Mouse (Mus musculus) liver, embryonic 16.5 days (tissue): ENCODE data around the gene Vkorc1. TPM values are rescaled to one million over a fixed set of nuclear protein-coding genes. Genes with fewer than 3 reads are reported as not detected.
"Not testable (repeated sequence)": the region's sequence is repeated elsewhere in the genome, so short reads cannot be mapped to it uniquely, and the experiment has no call there.

Experiments used
- ATAC-seq: fragments of 200-750 bp; cut with Nextera tagmentation; 2 replicates; pipeline ENCODE4 v1.8.0; 2017; ENCODE audit warnings: low read depth, mild to moderate bottlenecking, moderate number of reproducible peaks, moderate library complexity
- H3K27ac ChIP-seq: fragments of 300-500 bp; sonication (generic); 2 replicates; pipeline ENCODE4 v1.5.1; 2014; ENCODE audit warnings: mild to moderate bottlenecking, low read length
- H3K27me3 ChIP-seq: fragments of 300-500 bp; sonication (generic); 2 replicates; pipeline ENCODE4 v1.6.1; 2014; ENCODE audit warnings: low read depth, low read length, mixed read lengths; ENCODE audit not compliant: control insufficient read depth, insufficient read depth
- H3K36me3 ChIP-seq: fragments of 300-500 bp; sonication (generic); 2 replicates; pipeline ENCODE4 v1.6.1; 2014; ENCODE audit warnings: mild to moderate bottlenecking; ENCODE audit not compliant: control insufficient read depth, insufficient read depth
- H3K4me1 ChIP-seq: fragments of 300-500 bp; sonication (generic); 2 replicates; pipeline ENCODE4 v1.6.1; 2014; ENCODE audit warnings: low read depth, low read length, mixed read lengths; ENCODE audit not compliant: control insufficient read depth
- H3K4me2 ChIP-seq: fragments of 300-500 bp; sonication (generic); 2 replicates; pipeline ENCODE4 v1.6.1; 2014; ENCODE audit warnings: low read depth, low read length, mixed read lengths
- H3K4me3 ChIP-seq: fragments of 300-500 bp; sonication (generic); 2 replicates; pipeline ENCODE4 v1.5.1; 2014; ENCODE audit warnings: low read depth, mild to moderate bottlenecking, low read length
- H3K9ac ChIP-seq: fragments of 300-500 bp; sonication (generic); 2 replicates; pipeline ENCODE4 v1.6.1; 2014; ENCODE audit warnings: low read depth, low read length
- H3K9me3 ChIP-seq: fragments of 300-500 bp; sonication (generic); replicated peaks from 2 replicates; pipeline ENCODE4 v1.6.1; 2016; ENCODE audit warnings: low read length; ENCODE audit not compliant: control insufficient read depth
- WGBS: fragments of 180-500 bp; shearing (Covaris S2); extraction: QIAGEN DNeasy Blood & Tissue Kit; methylation state at CpG from one replicate; pipeline ENCODE4 v1.1.7; 2014; ENCODE audit not compliant: insufficient replicate concordance; 5-methylcytosine and 5-hydroxymethylcytosine counted together
- polyA plus RNA-seq: library from polyadenylated mRNA; unstranded; fragments of >200 nt; fragmentation: Nextera tagmentation; extraction: Ambion mirVana; gene quantifications from 2 replicates; pipeline ENCODE4 v1.2.1, GENCODE M21; 2015

Vkorc1 gene
- polyA plus RNA-seq: 140 and 149 TPM in 2 replicates

- no peaks in the 10 kb centered on the region for H3K27me3 ChIP-seq
- peak within 1 kb of the TSS; percentile 76 for H3K9ac ChIP-seq
- H3K36me3 ChIP-seq: no peaks in the 10 kb centered on the region
- under 1% methylated on average over 26 of the region's 26 CpGs for WGBS
- ATAC-seq: peak; percentile 96
- peak within 1 kb of the TSS; percentile 89 for H3K27ac ChIP-seq
- peak within 1 kb of the TSS; percentile 76 for H3K4me3 ChIP-seq
- peaks cover 45% of the 10 kb centered on the region for H3K4me1 ChIP-seq
- no peaks in the 10 kb centered on the region for H3K9me3 ChIP-seq
- H3K4me2 ChIP-seq: peak within 1 kb of the TSS; percentile 92
These were observed at the start of gene Vkorc1, which contains the start of gene Gm21974 for GRCm38 (mm10) chr7:127895442-127895841. Vkorc1 (minus strand) TSS chr7:127895617. Gm21974 (minus strand) TSS chr7:127895454.

DNA sequence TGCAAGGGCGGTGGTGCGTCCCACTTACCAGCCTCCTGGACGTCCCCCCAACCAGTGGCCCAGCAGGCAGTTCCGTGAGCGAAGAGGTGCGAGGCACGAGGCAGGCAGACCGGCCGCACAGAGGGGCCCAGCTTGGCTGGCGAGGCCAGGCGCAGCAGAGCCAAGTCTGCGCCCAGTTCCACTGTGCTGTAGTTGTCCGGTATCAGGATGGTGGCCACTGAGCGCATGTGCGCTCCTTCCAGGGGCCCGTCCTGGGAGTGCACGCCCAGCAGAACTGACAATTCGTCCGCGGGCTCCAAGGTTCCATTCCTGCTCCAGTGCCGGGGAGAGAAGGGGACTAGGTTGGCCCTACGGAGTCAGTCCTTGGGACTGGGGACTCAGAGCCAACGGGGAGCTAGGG lies 49.2 kb upstream of the Vkorc1 start:
- Histone ChIP-seq H3K27ac (no peak overlapping the region), H3K4me3 (no peak overlapping the region), H3K4me2 (no peak overlapping the region), H3K27me3 (peaks cover 20% of the 10 kb centered on the region), H3K9me3 (no peaks in the 10 kb centered on the region), H3K36me3 (no peaks in the 10 kb centered on the region), H3K9ac (no peak overlapping the region), H3K4me1 (no peaks in the 10 kb centered on the region; the same call in 1 of the 2 replicates)
- ATAC-seq: no peak
- 19% methylated on average over 23 of the region's 23 CpGs for WGBS

DNA sequence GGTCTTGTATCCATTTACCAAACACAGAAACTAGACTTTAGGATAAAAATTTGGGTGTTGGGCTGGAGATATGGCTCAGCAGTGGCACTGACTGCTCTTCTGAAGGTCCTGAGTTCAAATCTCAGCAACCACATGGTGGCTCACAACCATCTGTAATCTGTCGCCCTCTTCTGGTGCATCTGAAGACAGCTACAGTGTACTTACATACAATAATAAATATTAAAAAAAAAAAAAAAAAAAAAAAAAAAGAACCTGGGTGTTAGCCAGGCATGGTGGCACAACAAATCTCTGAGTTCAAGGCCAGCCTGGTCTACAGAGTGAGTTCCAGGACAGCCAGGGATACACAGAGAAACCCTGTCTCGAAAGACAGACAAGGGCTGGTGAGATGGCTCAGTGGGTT lies 46.7 kb upstream of the Vkorc1 start:
- ATAC-seq: not testable (repeated sequence)
- 32% methylated on average over 2 of the region's 2 CpGs for WGBS

GRCm38 (mm10) chr7:127936216-127936884 lies 40.9 kb upstream of the Vkorc1 start:
- Histone ChIP-seq H3K27ac (no peak overlapping the region), H3K4me3 (peak overlapping the region; percentile 74), H3K4me1 (peaks cover 17% of the 10 kb centered on the region), H3K9ac (peak overlapping the region; percentile 80), H3K27me3 (no peaks in the 10 kb centered on the region), H3K9me3 (no peaks in the 10 kb centered on the region), H3K4me2 (peak overlapping the region; percentile 99), H3K36me3 (no peaks in the 10 kb centered on the region)
- ATAC-seq: no peak
- WGBS: 56% methylated on average over 18 of the region's 18 CpGs

More for the DNA sequence above, 46.7 kb upstream of the Vkorc1 start:
- H3K9me3 ChIP-seq, H3K27ac ChIP-seq, H3K4me1 ChIP-seq, H3K36me3 ChIP-seq, H3K4me2 ChIP-seq, H3K9ac ChIP-seq, H3K4me3 ChIP-seq: not testable (repeated sequence)
- H3K27me3 ChIP-seq: peaks cover 20% of the 10 kb centered on the region

- H3K9ac ChIP-seq: peak overlapping the region; percentile 80
- H3K4me3 ChIP-seq: peak overlapping the region; percentile 74
- no peaks in the 10 kb centered on the region for H3K9me3 ChIP-seq
- peak overlapping the region; percentile 99 for H3K4me2 ChIP-seq
- peaks cover 20% of the 10 kb centered on the region for H3K4me1 ChIP-seq
- H3K36me3 ChIP-seq: no peaks in the 10 kb centered on the region
- ATAC-seq: no peak; the same call in 1 of the 2 replicates
- WGBS: under 1% methylated on average over 38 of the region's 38 CpGs
- H3K27me3 ChIP-seq: no peaks in the 10 kb centered on the region
- H3K27ac ChIP-seq: 0 out of 2 replicates have a peak overlapping the region, but pooled peaks have one; percentile 26
These were observed 40.3 kb upstream of the Vkorc1 start for GRCm38 (mm10) chr7:127935748-127936159.

GRCm38 (mm10) chr7:127935028-127935722 lies 39.8 kb upstream of the Vkorc1 start:
- ATAC-seq: peak; percentile 92

DNA sequence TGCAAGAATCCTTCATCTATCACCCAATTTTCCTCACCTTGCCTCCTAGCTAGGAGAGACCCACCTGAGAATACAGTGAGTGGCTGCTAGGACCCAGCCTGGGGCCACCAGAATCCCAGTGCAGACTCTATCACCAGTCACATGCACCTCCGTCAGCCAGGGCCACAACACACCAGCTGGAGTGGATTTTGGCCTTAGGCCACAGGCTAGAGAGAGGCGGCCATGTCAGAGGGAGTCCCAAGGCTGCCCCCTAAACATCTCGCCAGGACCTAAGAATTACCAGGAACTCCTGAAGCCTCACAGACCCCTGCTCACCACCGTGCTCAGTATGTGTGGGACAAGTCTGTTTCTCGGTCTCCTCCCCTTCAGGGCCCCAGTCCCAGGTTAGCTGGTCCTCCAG lies 38.7 kb upstream of the Vkorc1 start:
- Histone ChIP-seq H3K4me2 (no peak overlapping the region), H3K4me3 (no peak overlapping the region), H3K36me3 (no peaks in the 10 kb centered on the region), H3K9ac (no peak overlapping the region), H3K27ac (no peak overlapping the region), H3K4me1 (peaks cover 25% of the 10 kb centered on the region), H3K9me3 (no peaks in the 10 kb centered on the region), H3K27me3 (no peaks in the 10 kb centered on the region)
- 65% methylated on average over 5 of the region's 5 CpGs for WGBS
- ATAC-seq: no peak

More at GRCm38 (mm10) chr7:127935028-127935722, 39.8 kb upstream of the Vkorc1 start:
- peak overlapping the region; percentile 99 for H3K4me2 ChIP-seq
- peak overlapping the region; percentile 80 for H3K9ac ChIP-seq
- 8% methylated on average over 30 of the region's 32 CpGs for WGBS
- peak overlapping the region; percentile 74 for H3K4me3 ChIP-seq
- H3K27me3 ChIP-seq: no peaks in the 10 kb centered on the region
- 0 out of 2 replicates have a peak overlapping the region, but pooled peaks have one; percentile 5 for H3K27ac ChIP-seq
- H3K36me3 ChIP-seq: no peaks in the 10 kb centered on the region
- peaks cover 22% of the 10 kb centered on the region for H3K4me1 ChIP-seq
- H3K9me3 ChIP-seq: no peaks in the 10 kb centered on the region

DNA sequence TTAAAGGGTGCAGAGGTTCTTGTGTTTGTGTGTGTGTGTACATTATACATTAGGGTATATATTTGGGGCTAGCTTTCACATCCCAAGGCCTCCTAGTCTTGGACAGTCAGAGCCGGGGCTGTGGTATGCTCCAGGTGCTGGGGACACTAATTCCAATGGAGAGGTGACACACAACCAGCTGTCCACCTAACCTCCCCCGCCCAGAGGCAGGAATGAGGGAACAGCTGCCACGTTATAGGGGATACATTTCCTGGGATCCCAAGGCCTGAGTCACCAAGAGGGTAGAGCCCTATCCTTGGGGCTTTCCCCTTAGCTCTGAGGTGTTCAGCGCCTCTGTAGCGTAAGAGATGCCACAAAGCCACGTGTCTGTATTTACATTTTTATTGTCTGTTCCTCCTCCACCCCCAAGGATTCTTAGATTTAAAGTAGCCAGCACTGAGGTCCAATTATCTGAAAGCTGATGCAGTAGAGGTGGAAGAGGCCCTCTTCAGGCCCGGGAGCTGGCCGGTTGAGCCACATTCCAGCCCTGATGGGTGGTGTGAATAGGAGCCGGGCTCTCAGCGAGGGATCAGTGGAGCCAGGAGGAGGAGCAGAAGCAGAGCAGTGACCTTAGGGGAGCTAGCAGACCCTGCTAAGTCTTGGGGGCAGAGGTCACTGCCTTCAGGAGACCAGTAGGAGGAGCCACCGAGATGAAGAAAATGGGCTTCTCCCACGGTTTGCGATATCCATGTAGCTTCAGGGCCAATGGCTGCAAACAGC lies 37.0 kb upstream of the Vkorc1 start:
- Histone ChIP-seq H3K4me1 (peaks cover 25% of the 10 kb centered on the region), H3K4me3 (no peak overlapping the region), H3K27ac (peak overlapping the region; percentile 58), H3K9ac (no peak overlapping the region), H3K9me3 (no peaks in the 10 kb centered on the region), H3K27me3 (no peaks in the 10 kb centered on the region), H3K4me2 (peak overlapping the region; percentile 27; the same call in 1 of the 2 replicates), H3K36me3 (no peaks in the 10 kb centered on the region)
- WGBS: 49% methylated on average over 13 of the region's 13 CpGs
- no peak for ATAC-seq
